Mouse (Mus musculus): ENCODE results near the gene Rhbdl3. TPM values are rescaled to one million over a fixed set of nuclear protein-coding genes. Genes with fewer than 3 reads are reported as not detected.

Gene Rhbdl3
- polyA plus RNA-seq, 1 experiment from 2014 or later = 0.22 TPM

DNA sequence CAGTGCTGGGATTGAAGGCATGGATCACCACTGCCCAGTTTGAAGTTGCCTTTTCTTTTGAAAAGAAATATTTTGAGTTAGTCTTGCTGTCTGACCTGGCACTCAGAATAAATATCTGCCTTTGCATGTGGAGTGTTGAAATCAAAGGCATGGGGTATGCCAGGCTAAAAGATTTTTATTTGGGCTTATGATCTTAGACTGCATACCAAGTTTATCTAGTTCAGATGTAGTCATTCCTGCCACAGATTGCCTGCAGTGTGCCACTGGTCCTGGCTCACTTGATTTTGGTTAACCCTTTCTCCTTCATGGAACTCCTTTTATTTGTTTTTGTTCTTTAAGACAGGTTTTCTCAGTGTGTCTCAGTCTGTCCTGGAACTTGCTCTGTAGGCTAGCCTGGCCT, 83.7 kb downstream of the Rhbdl3 start:
- peak overlapping the region; percentile 89 for H3K4me3 ChIP-seq (replicated peaks)
- H3K36me3 ChIP-seq (replicated peaks) = peaks cover 48% of the 10 kb centered on the region
- peak overlapping the region; percentile 87 for H3K4me2 ChIP-seq
- H3K9me3 ChIP-seq (replicated peaks) = no peaks in the 10 kb centered on the region
- peak overlapping the region; percentile 67 for H3K9ac ChIP-seq
- no peaks in the 10 kb centered on the region for H3K27me3 ChIP-seq
- peak overlapping the region; percentile 54 for H3K27ac ChIP-seq (replicated peaks)
- no peak for ATAC-seq (ENCODE audit: insufficient read depth)
- peaks cover 45% of the 10 kb centered on the region for H3K4me1 ChIP-seq (replicated peaks)

DNA sequence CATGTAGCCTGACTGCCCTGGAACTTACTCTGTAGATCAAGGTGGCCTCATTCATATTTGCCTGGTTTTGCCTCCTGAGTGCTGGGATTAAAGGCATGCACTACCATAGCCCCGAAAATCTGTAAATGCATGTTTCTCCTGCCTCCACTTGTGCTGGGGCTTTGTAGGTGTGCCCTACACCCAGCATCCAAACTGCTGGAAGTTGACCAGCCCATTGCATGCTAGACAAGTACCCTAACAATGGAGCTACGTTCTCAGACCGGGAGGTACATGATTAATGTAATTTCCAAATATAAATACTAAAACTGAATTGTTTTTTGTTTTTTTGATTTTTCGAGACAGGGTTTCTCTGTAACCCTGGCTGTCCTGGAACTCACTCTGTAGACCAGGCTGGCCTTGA, 84.3 kb downstream of the Rhbdl3 start:
- Histone ChIP-seq H3K9me3 (replicated peaks) (no peaks in the 10 kb centered on the region), H3K4me1 (replicated peaks) (peaks cover 45% of the 10 kb centered on the region), H3K27me3 (no peaks in the 10 kb centered on the region), H3K4me3 (replicated peaks) (peak overlapping the region; percentile 89), H3K27ac (replicated peaks) (peak overlapping the region; percentile 54), H3K9ac (peak overlapping the region; percentile 67), H3K4me2 (peak overlapping the region; percentile 87), H3K36me3 (replicated peaks) (peaks cover 53% of the 10 kb centered on the region)
- no peak for ATAC-seq (ENCODE audit: insufficient read depth)
- WGBS (ENCODE audit: insufficient replicate concordance) = 22% methylated on average over 4 of the region's 4 CpGs

DNA sequence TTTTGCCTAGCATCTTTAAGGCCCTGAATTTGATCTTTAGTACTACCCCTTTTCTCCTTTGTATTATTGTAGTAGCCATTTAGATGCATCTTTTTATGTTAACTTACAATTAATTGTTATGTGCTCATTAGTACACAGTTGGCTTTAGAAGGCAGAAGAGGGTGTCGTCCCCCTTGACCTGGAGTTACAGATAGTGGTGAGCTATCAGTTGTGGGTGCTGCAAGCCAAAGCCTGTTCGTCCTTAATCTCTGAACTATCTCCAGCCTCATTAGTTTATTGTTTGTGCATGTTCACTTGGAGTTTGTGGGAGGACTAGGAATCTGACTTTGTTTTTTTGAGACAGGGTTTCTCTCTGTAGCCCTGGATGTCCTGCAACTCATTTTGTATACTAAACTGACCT, 86.1 kb downstream of the Rhbdl3 start:
- no peaks in the 10 kb centered on the region for H3K9me3 ChIP-seq (replicated peaks)
- peak overlapping the region; percentile 89 for H3K4me3 ChIP-seq (replicated peaks)
- ATAC-seq (ENCODE audit: insufficient read depth) = no peak
- H3K27me3 ChIP-seq = no peaks in the 10 kb centered on the region
- H3K27ac ChIP-seq (replicated peaks) = no peak overlapping the region
- H3K36me3 ChIP-seq (replicated peaks) = peaks cover 65% of the 10 kb centered on the region
- H3K4me2 ChIP-seq = peak overlapping the region; percentile 87
- peaks cover 41% of the 10 kb centered on the region for H3K4me1 ChIP-seq (replicated peaks)
- H3K9ac ChIP-seq = no peak overlapping the region
- 19% methylated on average over 2 of the region's 2 CpGs for WGBS (ENCODE audit: insufficient replicate concordance)

DNA sequence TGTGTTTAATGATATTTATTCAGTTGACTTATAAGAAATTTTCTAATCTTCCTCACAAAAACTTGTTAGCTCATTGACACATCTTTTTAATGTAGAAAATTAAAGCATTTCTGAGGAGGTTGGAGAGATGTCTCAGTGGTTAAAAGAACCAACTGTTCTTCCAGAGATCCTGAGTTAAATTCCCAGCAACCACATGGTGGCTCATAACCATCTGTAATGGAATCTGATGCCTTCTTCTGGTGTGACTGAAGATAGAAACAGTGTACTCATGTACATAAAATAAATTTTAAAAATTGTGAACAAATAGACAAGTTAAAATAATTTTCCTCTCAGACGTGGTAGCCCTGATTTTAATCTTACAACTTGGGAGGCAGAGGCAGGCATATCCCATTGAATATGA, 89.2 kb downstream of the Rhbdl3 start:
- no peak overlapping the region for H3K4me3 ChIP-seq (replicated peaks)
- H3K27ac ChIP-seq (replicated peaks) = no peak overlapping the region
- H3K27me3 ChIP-seq = no peaks in the 10 kb centered on the region
- no peaks in the 10 kb centered on the region for H3K9me3 ChIP-seq (replicated peaks)
- 65% methylated on average over 1 of the region's 1 CpGs for WGBS (ENCODE audit: insufficient replicate concordance)
- no peak overlapping the region for H3K4me2 ChIP-seq
- no peak overlapping the region for H3K9ac ChIP-seq
- ATAC-seq (ENCODE audit: insufficient read depth) = no peak
- H3K4me1 ChIP-seq (replicated peaks) = peaks cover 30% of the 10 kb centered on the region
- peaks cover 81% of the 10 kb centered on the region for H3K36me3 ChIP-seq (replicated peaks)

DNA sequence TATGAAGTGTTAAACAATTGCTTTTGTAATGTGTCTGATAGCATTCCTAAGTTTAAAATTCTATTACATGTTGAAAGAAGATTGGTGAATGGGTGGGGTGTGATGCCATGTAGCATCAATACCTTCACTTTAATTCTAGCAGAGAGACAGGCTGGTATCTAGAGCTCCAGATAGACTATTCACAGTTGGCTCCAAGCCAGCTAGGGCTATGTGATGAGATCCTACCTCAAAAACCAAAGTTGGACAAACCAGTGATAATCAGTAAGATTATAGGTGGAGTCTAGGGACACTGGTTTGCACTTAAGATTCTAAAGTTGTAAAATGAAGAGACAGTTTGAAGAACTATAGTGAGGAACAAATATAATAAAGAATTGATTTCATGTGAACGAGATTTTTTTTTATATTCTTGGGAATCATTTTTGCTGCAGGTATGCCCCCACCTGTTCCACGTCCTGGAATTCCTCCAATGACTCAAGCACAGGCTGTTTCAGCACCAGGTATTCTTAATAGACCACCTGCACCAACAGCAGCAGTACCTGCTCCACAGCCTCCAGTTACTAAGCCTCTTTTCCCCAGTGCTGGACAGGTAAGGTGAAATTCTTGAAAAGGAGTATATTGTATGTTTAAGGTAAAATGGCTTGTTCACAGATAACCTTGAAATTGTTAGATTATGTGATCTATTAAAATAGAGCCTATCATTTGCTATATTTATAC, 90.9 kb downstream of the Rhbdl3 start:
- Histone ChIP-seq H3K4me1 (replicated peaks) (peaks cover 15% of the 10 kb centered on the region), H3K4me3 (replicated peaks) (no peak overlapping the region), H3K27ac (replicated peaks) (no peak overlapping the region), H3K27me3 (no peaks in the 10 kb centered on the region), H3K9me3 (replicated peaks) (no peaks in the 10 kb centered on the region), H3K36me3 (replicated peaks) (peaks cover 82% of the 10 kb centered on the region), H3K4me2 (no peak overlapping the region), H3K9ac (no peak overlapping the region)
- 87% methylated on average over 2 of the region's 2 CpGs for whole genome bisulfite sequencing (ENCODE audit: insufficient replicate concordance)
- no peak for ATAC-seq (ENCODE audit: insufficient read depth)

DNA sequence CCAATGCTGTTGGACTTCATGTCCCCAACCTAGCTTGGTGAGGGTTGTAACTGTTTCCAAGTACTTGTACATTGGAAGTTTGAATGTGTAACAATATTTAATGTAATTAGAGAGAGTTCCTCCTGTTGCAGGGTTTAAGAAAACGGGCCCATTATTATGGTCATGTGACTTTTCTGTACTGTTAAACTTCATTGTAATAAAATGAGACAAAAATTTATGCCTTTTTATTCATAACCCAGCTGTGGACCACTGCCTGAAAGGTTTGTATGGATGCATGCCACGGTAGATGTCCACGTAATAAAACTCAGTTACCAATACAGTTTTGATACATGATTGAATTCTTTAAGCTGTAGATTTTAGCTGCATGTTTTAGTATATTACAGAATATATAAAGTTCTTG, 95.2 kb downstream of the Rhbdl3 start:
- no peaks in the 10 kb centered on the region for H3K27me3 ChIP-seq
- no peak for ATAC-seq (ENCODE audit: insufficient read depth)
- no peaks in the 10 kb centered on the region for H3K4me1 ChIP-seq (replicated peaks)
- H3K4me3 ChIP-seq (replicated peaks) = no peak overlapping the region
- 92% methylated on average over 3 of the region's 3 CpGs for WGBS (ENCODE audit: insufficient replicate concordance)
- H3K36me3 ChIP-seq (replicated peaks) = peaks cover 84% of the 10 kb centered on the region
- H3K27ac ChIP-seq (replicated peaks) = no peak overlapping the region
- H3K4me2 ChIP-seq = no peak overlapping the region
- no peaks in the 10 kb centered on the region for H3K9me3 ChIP-seq (replicated peaks)
- no peak overlapping the region for H3K9ac ChIP-seq

DNA sequence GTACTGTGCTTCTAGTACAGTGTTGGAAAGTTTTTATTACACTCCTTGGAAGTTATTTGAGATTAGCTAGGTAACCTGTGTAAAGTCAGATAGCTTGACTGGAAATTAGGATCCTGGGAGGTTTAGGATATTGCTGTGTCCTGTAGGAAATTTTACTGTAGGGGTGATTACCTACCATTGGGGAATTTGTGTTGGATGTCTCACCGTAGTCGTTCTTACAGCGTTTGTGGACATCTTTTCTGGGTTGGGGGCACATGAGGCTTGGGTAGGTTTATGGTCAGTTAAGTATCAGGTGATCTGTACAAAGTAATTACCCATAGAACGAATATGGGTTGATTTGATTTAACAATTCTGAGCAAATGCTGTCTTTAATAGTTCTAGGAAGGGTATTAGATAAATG, 95.9 kb downstream of the Rhbdl3 start:
- Histone ChIP-seq H3K27ac (replicated peaks) (no peak overlapping the region), H3K9me3 (replicated peaks) (no peaks in the 10 kb centered on the region), H3K9ac (no peak overlapping the region), H3K4me2 (no peak overlapping the region), H3K4me3 (replicated peaks) (no peak overlapping the region), H3K27me3 (no peaks in the 10 kb centered on the region), H3K4me1 (replicated peaks) (no peaks in the 10 kb centered on the region), H3K36me3 (replicated peaks) (peaks cover 82% of the 10 kb centered on the region)
- 86% methylated on average over 4 of the region's 4 CpGs for whole genome bisulfite sequencing (ENCODE audit: insufficient replicate concordance)
- ATAC-seq (ENCODE audit: insufficient read depth) = no peak

Other genes with a start within 250 kb of the Rhbdl3 start
- 106 and 115 TPM in 2 replicates for gene Crlf3, start 219.9 kb upstream of the Rhbdl3 start, polyA plus RNA-seq (2015; fragmentation: Nextera tagmentation; extraction: Ambion mirVana)
- 9.1 and 9.4 TPM in 2 replicates for gene Atad5, start 211.5 kb upstream of the Rhbdl3 start, polyA plus RNA-seq (2015; fragmentation: Nextera tagmentation; extraction: Ambion mirVana)
- gene Tefm, start 158.7 kb upstream of the Rhbdl3 start, polyA plus RNA-seq (2015; fragmentation: Nextera tagmentation; extraction: Ambion mirVana) = 11.9 and 12.2 TPM in 2 replicates
- gene Adap2, start 146.8 kb upstream of the Rhbdl3 start, polyA plus RNA-seq (2015; fragmentation: Nextera tagmentation; extraction: Ambion mirVana) = 6.5 and 8.2 TPM in 2 replicates
- gene Rnf135, start 117.1 kb upstream of the Rhbdl3 start, polyA plus RNA-seq (2015; fragmentation: Nextera tagmentation; extraction: Ambion mirVana) = 5.3 and 6.1 TPM in 2 replicates
- 21.5 and 22.0 TPM in 2 replicates for gene Rhot1, start 91.9 kb upstream of the Rhbdl3 start, polyA plus RNA-seq (2015; fragmentation: Nextera tagmentation; extraction: Ambion mirVana)
- gene 5730455P16Rik, start 77.1 kb downstream of the Rhbdl3 start, polyA plus RNA-seq (2015; fragmentation: Nextera tagmentation; extraction: Ambion mirVana) = 4.8 and 5.4 TPM in 2 replicates
- gene Zfp207, start 82.4 kb downstream of the Rhbdl3 start, polyA plus RNA-seq (2015; fragmentation: Nextera tagmentation; extraction: Ambion mirVana) = 86.7 and 88.1 TPM in 2 replicates
- 156 and 160 TPM in 2 replicates for gene Psmd11, start 127.7 kb downstream of the Rhbdl3 start, polyA plus RNA-seq (2015; fragmentation: Nextera tagmentation; extraction: Ambion mirVana)
- gene Cdk5r1, start 176.1 kb downstream of the Rhbdl3 start, polyA plus RNA-seq (2015; fragmentation: Nextera tagmentation; extraction: Ambion mirVana) = 0.29 and 0.33 TPM in 2 replicates